Mouse (Mus musculus) intestine, postnatal 0 days (tissue): ENCODE results near the gene Cfap58. TPM values are rescaled to one million over a fixed set of nuclear protein-coding genes. Genes with fewer than 3 reads are reported as not detected.

Source experiments
- ATAC-seq: fragments of 200-750 bp; cut with Nextera tagmentation; 2 replicates; pipeline ENCODE4 v1.8.0; 2017; ENCODE audit warnings: mild to moderate bottlenecking, moderate TSS enrichment, moderate library complexity
- H3K27ac ChIP-seq: fragments of 300-500 bp; sonication (generic); 2 replicates; pipeline ENCODE4 v1.5.1; 2014; ENCODE audit warnings: mild to moderate bottlenecking, low read depth, low read length, moderate library complexity
- H3K27me3 ChIP-seq: fragments of 300-500 bp; sonication (generic); replicated peaks from 2 replicates; pipeline ENCODE4 v1.6.1; 2014; ENCODE audit warnings: low read length, mixed read lengths; ENCODE audit not compliant: control insufficient read depth, insufficient read depth
- H3K36me3 ChIP-seq: fragments of 300-500 bp; sonication (generic); 2 replicates; pipeline ENCODE4 v1.6.1; 2014; ENCODE audit warnings: mild to moderate bottlenecking, moderate library complexity; ENCODE audit not compliant: control insufficient read depth, insufficient read depth
- H3K4me1 ChIP-seq: fragments of 300-500 bp; sonication (generic); replicated peaks from 2 replicates; pipeline ENCODE4 v1.6.1; 2014; ENCODE audit warnings: antibody characterized with exemption, low read length, mixed read lengths; ENCODE audit not compliant: control insufficient read depth, insufficient read depth
- H3K4me2 ChIP-seq: fragments of 300-500 bp; sonication (generic); replicated peaks from 2 replicates; pipeline ENCODE4 v1.6.1; 2014; ENCODE audit warnings: low read depth, mild to moderate bottlenecking, moderate library complexity
- H3K4me3 ChIP-seq: fragments of 300-500 bp; sonication (generic); 2 replicates; pipeline ENCODE4 v1.5.1; 2014; ENCODE audit warnings: low read depth, low read length
- H3K9ac ChIP-seq: fragments of 300-500 bp; sonication (generic); 2 replicates; pipeline ENCODE4 v1.6.1; 2014; ENCODE audit warnings: mild to moderate bottlenecking, low read depth, low read length
- H3K9me3 ChIP-seq: fragments of 300-500 bp; sonication (generic); 2 replicates; pipeline ENCODE4 v1.6.1; 2016; ENCODE audit warnings: mixed run types; ENCODE audit not compliant: control insufficient read depth
- CTCF ChIP-seq: sonication (generic); IDR thresholded peaks from 2 replicates; pipeline ENCODE4 v1.5.1; 2016; ENCODE audit warnings: low read depth, mild to moderate bottlenecking, control low read depth, antibody characterized with exemption, moderate library complexity
- WGBS: fragments of 180-500 bp; shearing (Covaris S2); extraction: QIAGEN DNeasy Blood & Tissue Kit; methylation state at CpG from one replicate; pipeline ENCODE4 v1.1.7; 2014; 5-methylcytosine and 5-hydroxymethylcytosine counted together
- microRNA-seq: library from miRNA; unstranded; fragments of <30 nt; microRNA quantifications from one replicate; pipeline ENCODE4, GENCODE M21; 2016
- polyA plus RNA-seq: library from polyadenylated mRNA; unstranded; fragments of >200 nt; fragmentation: Nextera tagmentation; extraction: Ambion mirVana; gene quantifications from 2 replicates; pipeline ENCODE4 v1.2.1, GENCODE M21; 2015

Gene Cfap58
- polyA plus RNA-seq, 1 experiment from 2014 or later: not detected

- no peaks in the 10 kb centered on the region for H3K9me3 ChIP-seq
- 81% methylated on average over 7 of the region's 7 CpGs for WGBS
- H3K27ac ChIP-seq: no peak overlapping the region
- H3K4me1 ChIP-seq: no peaks in the 10 kb centered on the region
- H3K9ac ChIP-seq: no peak overlapping the region
- H3K4me2 ChIP-seq: no peak overlapping the region
- no peak for TF ChIP-seq CTCF
- no peak for ATAC-seq
- H3K36me3 ChIP-seq: no peaks in the 10 kb centered on the region
- no peaks in the 10 kb centered on the region for H3K27me3 ChIP-seq
- H3K4me3 ChIP-seq: no peak overlapping the region
Observed at GRCm38 (mm10) chr19:48047315-48047714, 109.8 kb downstream of the Cfap58 start.

- H3K9ac ChIP-seq: no peak overlapping the region
- 51% methylated on average over 3 of the region's 3 CpGs for WGBS
- no peak overlapping the region for H3K4me2 ChIP-seq
- H3K36me3 ChIP-seq: no peaks in the 10 kb centered on the region
- no peak for ATAC-seq
- no peaks in the 10 kb centered on the region for H3K4me1 ChIP-seq
- no peak overlapping the region for H3K4me3 ChIP-seq
- no peak for TF ChIP-seq CTCF
- H3K27ac ChIP-seq: no peak overlapping the region
- no peaks in the 10 kb centered on the region for H3K9me3 ChIP-seq
- no peaks in the 10 kb centered on the region for H3K27me3 ChIP-seq
Observed at GRCm38 (mm10) chr19:48049361-48049760, 111.9 kb downstream of the Cfap58 start.

- Histone ChIP-seq H3K27me3 (no peaks in the 10 kb centered on the region), H3K4me3 (no peak overlapping the region), H3K9ac (no peak overlapping the region), H3K4me1 (no peaks in the 10 kb centered on the region), H3K4me2 (no peak overlapping the region), H3K27ac (no peak overlapping the region), H3K36me3 (no peaks in the 10 kb centered on the region), H3K9me3 (no peaks in the 10 kb centered on the region)
- TF ChIP-seq CTCF: no peak
- ATAC-seq: no peak
- WGBS: 28% methylated on average over 2 of the region's 2 CpGs
Observed at GRCm38 (mm10) chr19:48063289-48063688, 125.8 kb downstream of the Cfap58 start.

GRCm38 (mm10) chr19:48079718-48080117 lies 142.2 kb downstream of the Cfap58 start:
- 69% methylated on average over 3 of the region's 3 CpGs for WGBS
- no peak for ATAC-seq

GRCm38 (mm10) chr19:48081456-48081855 lies 144.0 kb downstream of the Cfap58 start:
- Histone ChIP-seq H3K27me3 (no peaks in the 10 kb centered on the region), H3K9ac (no peak overlapping the region), H3K27ac (no peak overlapping the region), H3K36me3 (no peaks in the 10 kb centered on the region), H3K4me1 (no peaks in the 10 kb centered on the region), H3K4me2 (no peak overlapping the region), H3K4me3 (no peak overlapping the region), H3K9me3 (no peaks in the 10 kb centered on the region)
- WGBS: 91% methylated on average over 4 of the region's 4 CpGs
- no peak for ATAC-seq
- TF ChIP-seq CTCF: no peak

More at GRCm38 (mm10) chr19:48079718-48080117, 142.2 kb downstream of the Cfap58 start:
- Histone ChIP-seq H3K27ac (no peak overlapping the region), H3K4me3 (no peak overlapping the region), H3K9me3 (no peaks in the 10 kb centered on the region), H3K4me1 (no peaks in the 10 kb centered on the region), H3K36me3 (no peaks in the 10 kb centered on the region), H3K27me3 (no peaks in the 10 kb centered on the region), H3K4me2 (no peak overlapping the region), H3K9ac (no peak overlapping the region)
- no peak for TF ChIP-seq CTCF

Small RNA genes lying within 50 kb of the gene (microRNA-seq; reads per million reads assigned to microRNA genes)
- gene Gm22240: not detected

Other genes starting within 250 kb of the Cfap58 start
- gene Col17a1, start 245.6 kb upstream of the Cfap58 start, polyA plus RNA-seq: 0.30 and 0.34 TPM in 2 replicates
- 145 TPM in 2 replicates for gene Sfr1, start 206.0 kb upstream of the Cfap58 start, polyA plus RNA-seq
- 742 and 817 TPM in 2 replicates for gene Gsto1, start 82.7 kb upstream of the Cfap58 start, polyA plus RNA-seq
- gene Gsto2, start 72.1 kb upstream of the Cfap58 start, polyA plus RNA-seq: 0.95 and 0.98 TPM in 2 replicates
- gene Cfap43, start 18.4 kb upstream of the Cfap58 start, polyA plus RNA-seq: 0.16 and 0.22 TPM in 2 replicates
- gene Itprip, start 18.4 kb upstream of the Cfap58 start, polyA plus RNA-seq: 2.6 and 2.7 TPM in 2 replicates